Mouse (Mus musculus) myocyte (in vitro differentiated cells): ENCODE data around the gene Dgke. TPM values are rescaled to one million over a fixed set of nuclear protein-coding genes. Genes with fewer than 3 reads are reported as not detected.

Experiments
- H3K27me3 ChIP-seq: one replicate; pipeline ENCODE4 v1.6.1; 2011; ENCODE audit not compliant: control insufficient read depth, insufficient read depth, insufficient read length
- H3K36me3 ChIP-seq: one replicate; pipeline ENCODE4 v1.6.1; 2011; ENCODE audit not compliant: control insufficient read depth, insufficient read depth
- H3K4me2 ChIP-seq: one replicate; pipeline ENCODE4 v1.6.1; 2011; ENCODE audit warnings: low read depth, control low read depth
- H3K4me3 ChIP-seq: one replicate; pipeline ENCODE4 v1.5.1; 2011; ENCODE audit warnings: mild to moderate bottlenecking, control low read depth, moderate library complexity
- H3K79me2 ChIP-seq: one replicate; pipeline ENCODE4 v1.6.1; 2011; ENCODE audit not compliant: control insufficient read depth, insufficient read depth
- H3ac ChIP-seq: one replicate; pipeline ENCODE4 v1.6.1; 2011; ENCODE audit not compliant: control insufficient read depth, insufficient read length
- CEBPB ChIP-seq: IDR thresholded peaks from 2 replicates; pipeline ENCODE4 v1.6.1; 2011; ENCODE audit warnings: mild to moderate bottlenecking, moderate library complexity; ENCODE audit not compliant: poor library complexity, insufficient read depth, severe bottlenecking
- E2F4 ChIP-seq: IDR thresholded peaks from one replicate; pipeline ENCODE4 v1.6.1; 2011; ENCODE audit warnings: mild to moderate bottlenecking, control low read depth, moderate library complexity; ENCODE audit not compliant: insufficient read depth
- MAX ChIP-seq: IDR thresholded peaks from one replicate; pipeline ENCODE4 v1.6.1; 2011; ENCODE audit warnings: low read depth, mild to moderate bottlenecking, control low read depth
- MYOD1 ChIP-seq, 3 experiments: IDR thresholded peaks; one replicate each; pipeline ENCODE4 v1.6.1; 2011; ENCODE audit warnings: control low read depth in 2 of 3, low read depth in 2 of 3, mild to moderate bottlenecking in 2 of 3, moderate library complexity in 1 of 3; ENCODE audit not compliant: insufficient read length in 2 of 3, control insufficient read depth in 1 of 3
- MYOG ChIP-seq, 3 experiments: IDR thresholded peaks; one replicate each; pipeline ENCODE4 v1.6.1; 2011; ENCODE audit warnings: control low read depth in 2 of 3, low read depth in 2 of 3, mild to moderate bottlenecking in 2 of 3; ENCODE audit not compliant: insufficient read length in 2 of 3, control insufficient read depth in 1 of 3, insufficient read depth in 1 of 3
- POLR2A ChIP-seq: IDR thresholded peaks from one replicate; pipeline ENCODE4 v1.6.1; 2011; ENCODE audit warnings: low read depth, mild to moderate bottlenecking, control low read depth, moderate library complexity; ENCODE audit not compliant: insufficient read length
- POLR2AphosphoS2 ChIP-seq: IDR thresholded peaks from one replicate; pipeline ENCODE4 v1.6.1; 2011; ENCODE audit warnings: low read depth, control low read depth; ENCODE audit not compliant: insufficient read length
- REST ChIP-seq: IDR thresholded peaks from one replicate; pipeline ENCODE4 v1.6.1; 2011; ENCODE audit warnings: mild to moderate bottlenecking, control low read depth, moderate library complexity; ENCODE audit not compliant: insufficient read depth, insufficient read length
- SRF ChIP-seq: IDR thresholded peaks from one replicate; pipeline ENCODE4 v1.6.1; 2011; ENCODE audit warnings: low read depth; ENCODE audit not compliant: control insufficient read depth, insufficient read length
- TCF12 ChIP-seq: IDR thresholded peaks from one replicate; pipeline ENCODE4 v1.6.1; 2011; ENCODE audit warnings: mild to moderate bottlenecking, control low read depth; ENCODE audit not compliant: poor library complexity, insufficient read depth, severe bottlenecking
- TCF3 ChIP-seq: IDR thresholded peaks from one replicate; pipeline ENCODE4 v1.6.1; 2011; ENCODE audit warnings: low read depth, control low read depth; ENCODE audit not compliant: insufficient read length
- USF1 ChIP-seq: IDR thresholded peaks from one replicate; pipeline ENCODE4 v1.6.1; 2011; ENCODE audit warnings: low read depth, mild to moderate bottlenecking, control low read depth, moderate library complexity
- polyA plus RNA-seq: library from polyadenylated mRNA; unstranded; fragments of >200 nt; fragmentation: generic; extraction: Trizol; gene quantifications from one replicate; pipeline ENCODE4 v1.2.1, GENCODE M21; 2012; ENCODE audit warnings: missing spikeins

Gene Dgke
- polyA plus RNA-seq, 1 experiment: 1.5 TPM

DNA sequence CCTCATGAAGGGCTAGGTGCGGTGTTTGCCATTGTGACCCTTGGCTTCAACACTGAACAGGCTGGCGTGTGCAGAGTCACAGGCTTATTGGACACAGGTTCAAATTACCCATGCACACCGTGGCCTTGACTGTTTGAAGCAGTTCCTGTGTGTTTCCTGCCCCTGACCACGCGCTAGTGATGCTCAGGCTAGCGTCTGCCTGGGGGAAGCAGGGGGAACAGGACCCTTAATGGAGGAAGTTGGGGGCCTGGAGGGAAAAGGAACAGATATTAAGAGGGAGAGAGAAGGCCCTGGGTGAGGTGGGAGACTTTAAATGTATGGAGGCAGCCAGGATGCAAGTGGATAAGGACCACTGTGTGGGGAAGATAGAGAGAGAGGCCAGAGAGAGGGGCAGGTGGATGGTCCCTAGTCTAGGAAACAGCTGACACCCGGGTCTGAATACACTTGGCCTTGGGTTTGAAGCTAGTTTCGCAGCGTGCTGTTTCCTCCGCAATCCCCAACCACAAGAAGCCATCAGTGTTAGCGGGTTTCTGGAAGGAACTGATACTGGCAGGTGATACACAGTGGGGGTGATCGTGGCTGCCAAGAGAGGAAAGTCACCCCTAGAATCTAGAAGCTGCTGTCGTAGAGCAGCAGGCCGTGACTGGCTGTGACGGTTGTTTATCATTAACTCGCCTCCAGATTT is 12.5 kb upstream of the Dgke start:
- H3K36me3 ChIP-seq: no peaks in the 10 kb centered on the region
- H3K4me3 ChIP-seq: no peak overlapping the region
- no peaks in the 10 kb centered on the region for H3K79me2 ChIP-seq
- TF ChIP-seq REST (no peak), TCF12 (no peak), POLR2A (no peak), CEBPB (no peak), MAX (no peak), USF1 (no peak), TCF3 (no peak), MYOD1 (IDR thresholded peaks at IDR 0.05; ENCODE audit: control insufficient read depth in 1 of 3, insufficient read length in 2 of 3, low read depth in 2 of 3) (no peak), POLR2AphosphoS2 (no peak), MYOG (IDR thresholded peaks at IDR 0.05; ENCODE audit: control insufficient read depth in 1 of 3, insufficient read depth in 1 of 3, insufficient read length in 2 of 3, low read depth in 2 of 3) (no peak), E2F4 (no peak), SRF (no peak)
- H3K27me3 ChIP-seq: no peaks in the 10 kb centered on the region
- H3ac ChIP-seq: no peak overlapping the region
- H3K4me2 ChIP-seq: no peak overlapping the region

DNA sequence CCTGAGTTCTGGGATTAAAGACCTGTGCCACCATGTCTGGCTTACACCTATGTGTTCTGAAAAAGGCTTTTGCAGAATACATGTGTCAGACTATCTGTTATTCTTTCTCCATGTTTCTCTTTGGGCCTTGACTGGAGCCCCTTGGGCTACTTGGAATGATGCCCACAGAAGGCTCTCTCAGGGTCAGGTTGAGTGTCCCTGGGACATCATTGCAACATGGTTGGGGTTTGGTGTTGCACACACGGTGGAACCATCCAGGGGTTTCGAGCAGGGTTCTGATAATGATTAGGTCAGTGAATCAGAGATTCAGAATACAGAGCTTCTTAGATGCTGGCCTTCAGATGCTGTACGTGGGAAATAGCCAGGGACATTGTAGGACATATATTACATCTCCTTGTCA is 11.7 kb upstream of the Dgke start:
- TF ChIP-seq E2F4 (no peak), MYOD1 (IDR thresholded peaks at IDR 0.05; ENCODE audit: control insufficient read depth in 1 of 3, insufficient read length in 2 of 3, low read depth in 2 of 3) (no peak), TCF3 (no peak), SRF (no peak), MYOG (IDR thresholded peaks at IDR 0.05; ENCODE audit: control insufficient read depth in 1 of 3, insufficient read depth in 1 of 3, insufficient read length in 2 of 3, low read depth in 2 of 3) (no peak), POLR2AphosphoS2 (no peak), POLR2A (no peak), MAX (no peak), TCF12 (no peak)
- no peak overlapping the region for H3K4me3 ChIP-seq
- no peak overlapping the region for H3ac ChIP-seq
- H3K27me3 ChIP-seq: no peaks in the 10 kb centered on the region
- no peak overlapping the region for H3K4me2 ChIP-seq
- no peaks in the 10 kb centered on the region for H3K79me2 ChIP-seq
- H3K36me3 ChIP-seq: no peaks in the 10 kb centered on the region

DNA sequence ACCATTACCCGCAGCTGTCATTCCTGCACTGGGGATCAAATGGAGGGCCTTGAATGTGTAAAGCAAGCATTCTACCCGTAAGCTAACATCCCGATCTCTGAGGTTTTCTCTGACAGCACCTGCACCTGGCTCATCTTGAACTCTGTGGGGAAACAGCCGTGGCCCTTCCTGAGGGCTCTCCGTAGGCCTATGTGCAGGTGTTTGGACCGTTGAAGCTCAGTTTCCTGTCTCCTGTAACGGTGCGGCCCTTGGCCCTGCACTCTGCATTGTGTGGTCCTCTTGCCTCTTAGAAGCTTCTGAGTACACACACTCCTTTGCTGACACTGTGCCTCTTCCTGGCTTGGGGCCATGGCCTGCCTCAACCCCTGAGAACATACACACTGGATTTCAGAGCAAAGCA is 11.0 kb upstream of the Dgke start:
- Histone ChIP-seq H3ac (no peak overlapping the region), H3K27me3 (no peaks in the 10 kb centered on the region), H3K4me3 (no peak overlapping the region), H3K36me3 (no peaks in the 10 kb centered on the region), H3K79me2 (no peaks in the 10 kb centered on the region), H3K4me2 (no peak overlapping the region)
- no peak for TF ChIP-seq MAX
- TF ChIP-seq USF1: no peak
- no peak for TF ChIP-seq POLR2AphosphoS2
- no peak for TF ChIP-seq TCF3
- no peak for TF ChIP-seq CEBPB
- TF ChIP-seq SRF: no peak
- no peak for TF ChIP-seq MYOG (IDR thresholded peaks at IDR 0.05; ENCODE audit: control insufficient read depth in 1 of 3, insufficient read depth in 1 of 3, insufficient read length in 2 of 3, low read depth in 2 of 3)
- no peak for TF ChIP-seq POLR2A
- no peak for TF ChIP-seq E2F4

DNA sequence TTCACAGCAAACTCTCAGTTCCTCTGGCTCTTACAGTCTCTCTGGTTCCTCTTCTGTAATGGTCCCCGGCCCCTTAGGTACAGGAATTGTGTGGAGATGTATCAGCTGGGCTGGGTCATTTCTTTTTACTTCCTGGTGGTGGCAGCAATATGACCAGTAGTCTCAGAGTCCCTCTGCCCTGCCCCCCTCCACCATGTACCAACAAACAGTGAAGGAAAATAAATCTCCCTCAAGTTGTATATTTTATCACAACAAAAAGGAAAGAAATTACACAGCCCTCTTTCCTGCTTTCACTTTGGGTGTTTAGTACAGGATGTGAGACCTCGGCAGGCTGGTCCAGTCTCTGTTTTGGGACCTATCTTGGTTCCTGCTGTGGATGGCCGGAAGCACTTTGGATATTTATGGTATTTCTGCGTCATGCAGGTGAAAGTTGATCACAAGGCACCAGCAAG is 9.7 kb upstream of the Dgke start:
- H3K36me3 ChIP-seq: no peaks in the 10 kb centered on the region
- H3K79me2 ChIP-seq: no peaks in the 10 kb centered on the region
- H3ac ChIP-seq: no peak overlapping the region
- TF ChIP-seq USF1 (no peak), MAX (no peak), TCF3 (no peak), REST (no peak), TCF12 (no peak), SRF (no peak), POLR2AphosphoS2 (no peak), E2F4 (no peak), CEBPB (no peak), MYOG (IDR thresholded peaks at IDR 0.05; ENCODE audit: control insufficient read depth in 1 of 3, insufficient read depth in 1 of 3, insufficient read length in 2 of 3, low read depth in 2 of 3) (no peak), MYOD1 (IDR thresholded peaks at IDR 0.05; ENCODE audit: control insufficient read depth in 1 of 3, insufficient read length in 2 of 3, low read depth in 2 of 3) (no peak), POLR2A (no peak)
- no peak overlapping the region for H3K4me3 ChIP-seq
- no peak overlapping the region for H3K4me2 ChIP-seq
- no peaks in the 10 kb centered on the region for H3K27me3 ChIP-seq

DNA sequence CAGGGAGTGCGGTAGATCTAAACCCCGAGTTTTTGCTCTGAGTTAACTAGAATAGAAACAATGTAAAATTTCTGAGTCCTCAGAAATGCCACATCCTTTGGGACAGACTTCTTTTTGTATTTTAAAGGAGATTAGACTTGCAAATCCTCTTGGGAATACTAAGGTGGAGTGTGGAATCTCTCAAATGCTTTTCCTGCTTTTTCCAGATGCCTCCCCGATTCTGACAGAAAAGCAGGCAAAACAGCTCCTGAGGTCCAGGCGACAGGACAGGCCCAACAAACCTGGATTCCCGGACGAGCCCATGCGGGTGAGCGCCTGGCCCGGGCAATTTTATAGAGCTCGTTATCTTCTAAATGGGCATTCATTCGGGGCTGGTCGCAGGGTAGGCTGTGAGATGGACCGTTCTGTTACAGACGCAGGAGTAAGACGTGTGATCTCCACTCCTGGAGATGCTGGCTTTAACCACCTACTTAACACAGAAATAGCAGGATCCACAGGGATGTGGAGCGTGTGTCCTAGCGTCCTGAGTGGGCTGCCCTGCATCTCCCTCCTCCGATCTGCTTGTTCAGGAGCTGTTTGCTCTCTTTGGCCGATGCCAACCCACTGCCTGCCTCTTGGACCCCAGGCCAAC is 8.2 kb upstream of the Dgke start:
- no peak for TF ChIP-seq SRF
- no peak for TF ChIP-seq CEBPB
- no peak for TF ChIP-seq MAX
- no peak for TF ChIP-seq E2F4
- TF ChIP-seq TCF12: no peak
- TF ChIP-seq POLR2AphosphoS2: no peak
- TF ChIP-seq MYOD1 (IDR thresholded peaks at IDR 0.05; ENCODE audit: control insufficient read depth in 1 of 3, insufficient read length in 2 of 3, low read depth in 2 of 3): no peak
- no peak for TF ChIP-seq MYOG (IDR thresholded peaks at IDR 0.05; ENCODE audit: control insufficient read depth in 1 of 3, insufficient read depth in 1 of 3, insufficient read length in 2 of 3, low read depth in 2 of 3)
- no peak for TF ChIP-seq TCF3
- no peak for TF ChIP-seq USF1
- no peak for TF ChIP-seq REST
- TF ChIP-seq POLR2A: no peak
- no peaks in the 10 kb centered on the region for H3K27me3 ChIP-seq
- no peak overlapping the region for H3ac ChIP-seq
- H3K4me2 ChIP-seq: no peak overlapping the region
- H3K36me3 ChIP-seq: no peaks in the 10 kb centered on the region
- no peak overlapping the region for H3K4me3 ChIP-seq
- H3K79me2 ChIP-seq: no peaks in the 10 kb centered on the region
